Mouse (Mus musculus) liver, embryonic 14.5 days (tissue): ENCODE results near the gene Lamb3.

Experiments used
- CTCF ChIP-seq: IDR thresholded peaks from 2 replicates; pipeline ENCODE4 v1.5.1; 2016; ENCODE audit warnings: antibody characterized with exemption, low read depth, control low read depth
- EP300 ChIP-seq: IDR thresholded peaks from 2 replicates; pipeline ENCODE4 v1.6.1; 2016; ENCODE audit warnings: antibody characterized with exemption, low read depth

DNA sequence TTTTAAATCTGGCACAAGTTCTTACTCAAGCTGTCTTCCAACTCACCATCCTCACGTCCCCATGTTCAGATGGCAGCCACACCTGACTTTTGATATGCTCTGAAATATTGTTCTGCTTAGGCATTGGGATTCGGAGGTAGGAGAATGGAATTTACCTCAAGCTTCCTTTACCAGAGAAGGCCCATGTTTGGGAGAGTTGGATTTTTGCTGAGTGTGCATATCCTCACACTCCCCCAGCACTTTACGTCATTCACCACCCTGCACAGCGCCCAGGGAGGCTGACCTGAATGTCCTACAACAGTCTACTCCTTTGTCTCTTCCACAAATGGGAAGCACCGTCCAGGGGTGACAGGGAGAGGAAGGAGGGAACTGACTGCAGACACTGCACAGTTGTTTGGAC, 12.9 kb downstream of the Lamb3 start:
- no peak for TF ChIP-seq CTCF
- TF ChIP-seq EP300 = no peak
